Mouse (Mus musculus) ES-Bruce4 (cell line): ENCODE measurements around the gene Mtmr3.

ENCODE experiments used
- CTCF ChIP-seq: IDR thresholded peaks from one replicate; pipeline ENCODE4 v1.8.1; 2011; ENCODE audit warnings: low read depth, low read length
- EP300 ChIP-seq: IDR thresholded peaks from 2 replicates; pipeline ENCODE4 v1.6.1; 2011; ENCODE audit warnings: low read depth, low read length; ENCODE audit not compliant: insufficient read depth
- POLR2A ChIP-seq: IDR thresholded peaks from one replicate; pipeline ENCODE4 v1.8.1; 2011; ENCODE audit warnings: low read length; ENCODE audit not compliant: insufficient read depth

GRCm38 (mm10) chr11:4637534-4638234, 43.0 kb upstream of the Mtmr3 start, which contains the start of gene Ascc2:
- TF ChIP-seq CTCF (no peak), POLR2A (peak; percentile 75), EP300 (0 out of 2 replicates have a peak, but pooled peaks have one; percentile 44)
